Mouse (Mus musculus) hindbrain, embryonic 11.5 days (tissue): ENCODE measurements around the gene Ndufa9. TPM values are rescaled to one million over a fixed set of nuclear protein-coding genes. Genes with fewer than 3 reads are reported as not detected.
A peak's percentile ranks its signal among the peaks of the same experiment; 100 is the strongest.

Source experiments
- ATAC-seq: fragments of 200-750 bp; cut with Nextera tagmentation; 2 replicates; pipeline ENCODE4 v1.8.0; 2017; ENCODE audit warnings: mild to moderate bottlenecking, moderate TSS enrichment, moderate library complexity; ENCODE audit not compliant: low FRiP score
- DNase-seq: peaks from one replicate; pipeline ENCODE4 v3.0.0-alpha.2; 2015; ENCODE audit warnings: low spot score
- H3K27ac ChIP-seq: fragments of 300-500 bp; sonication (generic); 2 replicates; pipeline ENCODE4 v1.5.1; 2014; ENCODE audit warnings: mild to moderate bottlenecking, low read depth, low read length
- H3K27me3 ChIP-seq: fragments of 300-500 bp; sonication (generic); 2 replicates; pipeline ENCODE4 v1.6.1; 2014; ENCODE audit warnings: mild to moderate bottlenecking, low read length, moderate library complexity, mixed read lengths; ENCODE audit not compliant: control insufficient read depth, insufficient read depth
- H3K36me3 ChIP-seq: fragments of 300-500 bp; sonication (generic); 2 replicates; pipeline ENCODE4 v1.6.1; 2014; ENCODE audit warnings: mild to moderate bottlenecking, low read length, moderate library complexity, mixed read lengths; ENCODE audit not compliant: control insufficient read depth, insufficient read depth
- H3K4me1 ChIP-seq: fragments of 300-500 bp; sonication (generic); replicated peaks from 2 replicates; pipeline ENCODE4 v1.6.1; 2014; ENCODE audit warnings: low read length, mixed read lengths; ENCODE audit not compliant: control insufficient read depth, insufficient read depth
- H3K4me2 ChIP-seq: fragments of 300-500 bp; sonication (generic); replicated peaks from 2 replicates; pipeline ENCODE4 v1.6.1; 2014; ENCODE audit warnings: mild to moderate bottlenecking, low read depth, low read length
- H3K4me3 ChIP-seq: fragments of 300-500 bp; sonication (generic); 2 replicates; pipeline ENCODE4 v1.5.1; 2014; ENCODE audit warnings: low read depth, low read length
- H3K9ac ChIP-seq: fragments of 300-500 bp; sonication (generic); 2 replicates; pipeline ENCODE4 v1.6.1; 2014; ENCODE audit warnings: low read depth, low read length
- H3K9me3 ChIP-seq: fragments of 300-500 bp; sonication (generic); 2 replicates; pipeline ENCODE4 v1.6.1; 2016; ENCODE audit warnings: low read length; ENCODE audit not compliant: control insufficient read depth
- WGBS: fragments of 180-500 bp; shearing (Covaris S2); extraction: QIAGEN DNeasy Blood & Tissue Kit; methylation state at CpG from one replicate; pipeline ENCODE4 v1.1.7; 2014; 5-methylcytosine and 5-hydroxymethylcytosine counted together
- polyA plus RNA-seq: library from polyadenylated mRNA; unstranded; fragments of >200 nt; fragmentation: Nextera tagmentation; extraction: Ambion mirVana; gene quantifications from 2 replicates; pipeline ENCODE4 v1.2.1, GENCODE M21; 2014

Ndufa9 gene
- polyA plus RNA-seq, 1 experiment from 2014 or later: 183 TPM

GRCm38 (mm10) chr6:126808561-126808960 lies 40.4 kb downstream of the Ndufa9 start:
- no peak overlapping the region for H3K4me2 ChIP-seq
- H3K4me1 ChIP-seq: no peaks in the 10 kb centered on the region
- H3K9ac ChIP-seq: no peak overlapping the region
- ATAC-seq (no peak), DNase-seq (no peak)
- no peaks in the 10 kb centered on the region for H3K9me3 ChIP-seq
- 83% methylated on average over 8 of the region's 8 CpGs for WGBS
- H3K27ac ChIP-seq: no peak overlapping the region
- H3K4me3 ChIP-seq: no peak overlapping the region
- H3K27me3 ChIP-seq: no peaks in the 10 kb centered on the region
- H3K36me3 ChIP-seq: no peaks in the 10 kb centered on the region

DNA sequence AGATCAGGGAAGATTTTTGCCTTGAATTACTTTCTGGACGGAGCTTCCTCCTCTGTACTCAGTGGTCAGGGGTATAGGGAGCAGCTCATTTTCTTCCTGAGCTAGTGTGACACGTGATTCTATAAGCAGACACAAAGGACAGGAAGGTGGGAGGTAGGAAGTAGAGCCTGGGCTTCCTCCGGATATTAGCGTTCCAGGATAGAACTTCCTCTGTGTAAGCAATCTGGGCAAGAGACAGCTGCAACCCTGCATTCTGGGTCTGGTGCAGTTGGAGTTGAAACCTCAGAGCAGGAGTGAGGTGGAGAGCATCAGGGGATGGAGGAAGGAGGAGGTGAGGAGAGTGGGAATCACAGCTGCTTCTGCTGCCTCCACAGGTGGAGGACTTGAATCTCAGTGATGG lies 40.8 kb downstream of the Ndufa9 start:
- H3K4me3 ChIP-seq: no peak overlapping the region
- 82% methylated on average over 4 of the region's 4 CpGs for WGBS
- no peak for DNase-seq
- no peaks in the 10 kb centered on the region for H3K36me3 ChIP-seq
- no peak for ATAC-seq
- H3K4me2 ChIP-seq: no peak overlapping the region
- H3K9me3 ChIP-seq: no peaks in the 10 kb centered on the region
- H3K9ac ChIP-seq: no peak overlapping the region
- no peak overlapping the region for H3K27ac ChIP-seq
- H3K4me1 ChIP-seq: no peaks in the 10 kb centered on the region
- H3K27me3 ChIP-seq: no peaks in the 10 kb centered on the region

DNA sequence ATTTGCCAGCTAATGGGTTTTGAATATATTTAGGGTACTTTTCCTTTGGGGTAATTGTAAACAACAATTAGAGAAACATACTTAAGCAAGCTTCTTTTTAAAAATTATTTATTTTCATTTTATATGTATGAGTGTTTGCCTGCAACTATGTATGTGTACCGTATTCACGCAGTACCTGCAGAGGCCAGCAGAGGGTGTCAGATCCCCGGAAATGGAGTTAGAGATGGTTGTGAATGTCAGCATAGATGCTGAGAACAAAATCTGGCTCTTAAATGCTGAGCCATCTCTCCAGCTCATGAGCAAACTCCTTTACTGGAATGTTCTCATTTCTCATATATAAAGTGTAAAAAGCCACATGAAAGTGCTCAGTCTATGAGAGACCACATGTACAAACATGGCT lies 42.2 kb downstream of the Ndufa9 start:
- Histone ChIP-seq H3K4me2 (no peak overlapping the region), H3K4me3 (no peak overlapping the region), H3K27me3 (no peaks in the 10 kb centered on the region), H3K9ac (no peak overlapping the region), H3K36me3 (no peaks in the 10 kb centered on the region), H3K9me3 (no peaks in the 10 kb centered on the region), H3K27ac (no peak overlapping the region), H3K4me1 (no peaks in the 10 kb centered on the region)
- 86% methylated on average over 3 of the region's 3 CpGs for WGBS
- DNase-seq (peak; percentile 17), ATAC-seq (no peak)

DNA sequence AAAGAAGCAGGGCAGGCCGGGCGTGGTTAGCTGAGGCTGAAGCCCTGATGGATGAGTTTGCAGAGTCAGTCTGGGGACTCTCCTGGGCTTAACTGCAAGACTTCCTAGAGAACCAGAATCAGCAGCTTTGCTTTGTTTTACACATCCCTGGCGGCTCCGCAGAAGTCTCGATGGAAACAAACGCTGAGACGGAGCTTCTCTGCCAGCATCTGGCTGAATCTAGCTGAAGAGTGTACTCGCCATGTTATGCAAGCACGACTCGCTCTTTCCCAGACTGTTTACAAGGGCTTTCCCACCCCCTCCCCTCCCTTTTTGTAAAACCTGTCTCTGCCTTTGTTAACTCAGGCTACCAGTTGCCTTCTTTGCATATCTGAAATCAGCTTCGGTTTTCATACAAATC lies 46.0 kb downstream of the Ndufa9 start:
- H3K4me3 ChIP-seq: no peak overlapping the region
- no peak overlapping the region for H3K4me2 ChIP-seq
- no peaks in the 10 kb centered on the region for H3K36me3 ChIP-seq
- H3K27ac ChIP-seq: no peak overlapping the region
- DNase-seq (no peak), ATAC-seq (no peak)
- H3K9ac ChIP-seq: 0 out of 2 replicates have a peak overlapping the region, but pooled peaks have one; percentile 4
- no peaks in the 10 kb centered on the region for H3K4me1 ChIP-seq
- H3K9me3 ChIP-seq: no peaks in the 10 kb centered on the region
- no peaks in the 10 kb centered on the region for H3K27me3 ChIP-seq
- WGBS: 34% methylated on average over 11 of the region's 11 CpGs

- Histone ChIP-seq H3K36me3 (no peaks in the 10 kb centered on the region), H3K9me3 (no peaks in the 10 kb centered on the region), H3K9ac (no peak overlapping the region), H3K4me3 (no peak overlapping the region), H3K27ac (no peak overlapping the region), H3K4me1 (no peaks in the 10 kb centered on the region), H3K27me3 (no peaks in the 10 kb centered on the region), H3K4me2 (no peak overlapping the region)
- WGBS: 86% methylated on average over 6 of the region's 6 CpGs
- DNase-seq: no peak
- ATAC-seq: no peak
Measured at GRCm38 (mm10) chr6:126794751-126795150, 54.2 kb downstream of the Ndufa9 start.

GRCm38 (mm10) chr6:126793689-126794088 lies 55.2 kb downstream of the Ndufa9 start:
- no peak for ATAC-seq
- Histone ChIP-seq H3K9me3 (no peaks in the 10 kb centered on the region), H3K27ac (no peak overlapping the region), H3K27me3 (no peaks in the 10 kb centered on the region), H3K9ac (no peak overlapping the region), H3K4me3 (no peak overlapping the region), H3K4me2 (no peak overlapping the region), H3K36me3 (no peaks in the 10 kb centered on the region), H3K4me1 (no peaks in the 10 kb centered on the region)
- WGBS: 96% methylated on average over 6 of the region's 6 CpGs
- no peak for DNase-seq

DNA sequence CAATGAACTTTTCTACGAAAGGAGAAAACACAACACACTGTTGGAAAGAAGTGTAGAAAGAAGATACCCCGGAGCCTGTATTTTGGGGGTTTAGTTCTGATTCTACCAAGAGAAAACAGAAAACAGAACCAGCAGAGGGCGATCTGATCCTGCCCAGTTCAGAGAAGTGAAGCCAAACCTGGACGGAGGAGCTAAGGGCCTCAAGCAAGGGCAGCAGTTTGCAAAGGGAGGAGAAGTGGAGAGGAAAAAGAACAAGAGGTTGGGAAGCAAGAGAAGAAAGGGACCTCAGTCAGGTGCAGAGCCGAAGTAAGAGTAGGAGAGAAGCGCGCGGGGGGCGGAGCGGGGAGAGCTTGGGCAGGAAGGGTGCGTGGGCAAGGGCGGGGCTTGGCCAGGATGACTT lies 57.0 kb downstream of the Ndufa9 start:
- no peaks in the 10 kb centered on the region for H3K36me3 ChIP-seq
- H3K4me3 ChIP-seq: no peak overlapping the region
- no peak for ATAC-seq
- no peaks in the 10 kb centered on the region for H3K27me3 ChIP-seq
- no peak overlapping the region for H3K9ac ChIP-seq
- no peak overlapping the region for H3K27ac ChIP-seq
- no peaks in the 10 kb centered on the region for H3K9me3 ChIP-seq
- WGBS: 36% methylated on average over 12 of the region's 12 CpGs
- H3K4me1 ChIP-seq: no peaks in the 10 kb centered on the region
- DNase-seq: peak; percentile 56
- H3K4me2 ChIP-seq: no peak overlapping the region; the same call in 1 of the 2 replicates

- ATAC-seq (no peak), DNase-seq (no peak)
- no peak overlapping the region for H3K4me3 ChIP-seq
- H3K9ac ChIP-seq: no peak overlapping the region
- H3K4me2 ChIP-seq: no peak overlapping the region
- H3K36me3 ChIP-seq: no peaks in the 10 kb centered on the region
- 49% methylated on average over 4 of the region's 4 CpGs for WGBS
- no peaks in the 10 kb centered on the region for H3K4me1 ChIP-seq
- no peaks in the 10 kb centered on the region for H3K27me3 ChIP-seq
- no peaks in the 10 kb centered on the region for H3K9me3 ChIP-seq
- no peak overlapping the region for H3K27ac ChIP-seq
Measured at GRCm38 (mm10) chr6:126791488-126791887, 57.4 kb downstream of the Ndufa9 start.

DNA sequence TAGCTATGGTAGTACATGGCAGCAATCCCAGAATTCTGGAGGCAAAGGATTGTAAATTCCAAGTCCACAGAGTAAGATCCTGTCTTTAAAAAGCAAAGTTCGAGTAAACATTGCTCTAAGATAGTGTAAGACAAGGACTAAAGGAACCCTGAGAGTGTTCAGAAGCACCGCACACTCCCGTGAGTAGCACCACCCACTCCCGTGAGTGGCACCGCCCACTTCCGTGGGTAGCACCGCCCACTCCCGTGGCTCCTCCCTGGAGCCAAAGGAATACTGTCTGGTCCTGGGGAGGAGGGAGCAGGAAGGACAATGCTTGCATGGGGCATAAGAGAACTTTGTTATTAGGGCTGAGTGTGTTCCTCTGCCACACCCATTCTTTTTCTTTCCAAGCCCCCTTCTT lies 60.1 kb downstream of the Ndufa9 start:
- WGBS: 90% methylated on average over 8 of the region's 8 CpGs
- Histone ChIP-seq H3K4me1 (no peaks in the 10 kb centered on the region), H3K4me3 (no peak overlapping the region), H3K9me3 (no peaks in the 10 kb centered on the region), H3K27ac (no peak overlapping the region), H3K4me2 (no peak overlapping the region), H3K27me3 (no peaks in the 10 kb centered on the region), H3K9ac (no peak overlapping the region), H3K36me3 (no peaks in the 10 kb centered on the region)
- no peak for DNase-seq
- no peak for ATAC-seq
